In the genomic region with DNA sequence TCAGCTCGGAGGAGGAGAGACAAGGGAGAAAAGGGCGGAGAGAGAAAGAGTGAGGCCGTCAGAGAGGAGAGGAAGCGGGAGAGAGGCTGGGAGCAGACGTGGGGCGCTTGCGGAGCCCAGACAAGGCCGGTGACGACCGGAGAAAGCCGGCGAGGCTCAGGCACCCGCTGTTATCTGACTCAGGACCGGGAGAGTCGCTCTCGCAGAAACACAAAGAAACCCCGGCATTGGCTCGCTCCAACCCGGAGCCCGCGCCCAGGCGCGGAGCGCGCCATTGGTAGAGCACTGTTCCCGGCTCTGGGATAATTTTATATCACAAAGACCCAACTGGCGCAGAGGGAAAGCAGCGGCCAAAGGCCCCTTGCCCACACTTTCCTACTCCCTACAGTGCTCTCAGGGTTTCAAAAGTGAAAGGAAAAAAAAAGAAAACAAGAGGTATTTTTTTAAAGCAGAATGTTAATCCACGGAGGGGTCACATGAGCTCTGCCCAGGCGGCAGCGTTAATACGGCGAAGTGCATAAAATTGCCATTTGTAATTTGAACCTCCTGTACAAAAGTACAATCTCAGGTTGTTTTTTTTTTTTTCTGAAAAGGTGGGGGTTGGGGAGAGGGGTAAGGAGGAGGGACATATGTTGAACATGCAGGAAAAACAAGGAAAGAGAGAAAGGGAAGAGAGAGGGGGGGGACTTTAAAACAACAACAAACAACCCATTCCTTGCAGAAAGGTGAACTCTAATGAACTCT, we compare ENCODE assay signal across 8 mouse cellular contexts. TPM values are rescaled to one million over a fixed set of nuclear protein-coding genes. Genes with fewer than 3 reads are reported as not detected.
DNase-seq lines count a peak whose midpoint lies in the region; ATAC-seq and TF ChIP-seq lines count a peak whose summit lies in the region.

No protein-coding gene starts in this region.

- H3K27ac ChIP-seq in spleen, adult 2 months (ENCODE audit: insufficient read depth, low read length): peak overlapping the region; percentile 81
- peak overlapping the region; percentile 70 to 97 for H3K27ac ChIP-seq in heart, embryonic 14.5 days (replicated peaks in 1 of 2; ENCODE audit: control insufficient read depth in 1 of 2, insufficient read depth in 1 of 2, low read depth in 2 of 2, low read length in 2 of 2)

- no peaks in the 10 kb centered on the region for H3K9me3 ChIP-seq in heart, embryonic 14.5 days (ENCODE audit: control insufficient read depth, low read length)

- TF ChIP-seq POLR2A in spleen, adult 2 months (IDR thresholded peaks at IDR 0.05; ENCODE audit: low read depth, low read length): no peak
- TF ChIP-seq POLR2A in myocyte (IDR thresholded peaks at IDR 0.05; ENCODE audit: insufficient read length, low read depth): peak; percentile 57

- TF ChIP-seq CTCF in spleen, adult 2 months (IDR thresholded peaks at IDR 0.05; ENCODE audit: extremely low read depth, insufficient read depth, insufficient read length, insufficient replicate concordance): no peak

- ATAC-seq in heart, embryonic 14.5 days (ENCODE audit: insufficient number of reproducible peaks, insufficient read depth, low FRiP score, low read depth): no peak

- no peaks in the 10 kb centered on the region for H3K36me3 ChIP-seq in spleen, adult 2 months (ENCODE audit: control insufficient read depth, insufficient read depth, low read length)
- peaks cover 8% of the 10 kb centered on the region; the same call in 1 of the 2 replicates for H3K36me3 ChIP-seq in heart, embryonic 14.5 days (ENCODE audit: control insufficient read depth, insufficient read depth, low read length)
- H3K36me3 ChIP-seq in myocyte (ENCODE audit: control insufficient read depth, insufficient read depth): peaks cover 18% of the 10 kb centered on the region

- peak overlapping the region; percentile 86 for H3K4me2 ChIP-seq in heart, embryonic 14.5 days (ENCODE audit: low read length)
- H3K4me2 ChIP-seq in myocyte (ENCODE audit: low read depth): peak overlapping the region; percentile 76

- H3K9ac ChIP-seq in heart, embryonic 14.5 days (ENCODE audit: low read length): peak overlapping the region; percentile 89

- peak overlapping the region; percentile 97 for H3ac ChIP-seq in myocyte (ENCODE audit: control insufficient read depth, insufficient read length)

- peak; percentile 63 for DNase-seq in adrenal gland, postnatal 10 days
- no peak for DNase-seq in adrenal gland, postnatal 36 days
- DNase-seq in spleen, adult 2 months (ENCODE audit: low read depth in 1 of 2, low spot score in 2 of 2): no peak
- no peak for DNase-seq in spleen, adult 18-20 months
- peak; percentile 71 for DNase-seq in kidney, postnatal 10 days
- no peak for DNase-seq in urinary bladder, postnatal 10 days (ENCODE audit: low spot score)

- H3K4me3 ChIP-seq in spleen, adult 2 months (ENCODE audit: extremely low read depth, insufficient read depth, insufficient read length): peak overlapping the region; percentile 53
- H3K4me3 ChIP-seq in heart, embryonic 14.5 days (ENCODE audit: control insufficient read depth in 1 of 2, insufficient read depth in 1 of 2, low read depth in 1 of 2, low read length in 2 of 2): peak overlapping the region; percentile 73 to 82
- peak overlapping the region; percentile 89 for H3K4me3 ChIP-seq in myocyte

- 4% methylated on average over 33 of the region's 33 CpGs for WGBS in spleen, adult 2 months
- 0% methylated on average over 33 of the region's 33 CpGs for WGBS in heart, embryonic 14.5 days

- peaks cover 16% of the 10 kb centered on the region for H3K27me3 ChIP-seq in spleen, adult 2 months (ENCODE audit: control insufficient read depth, insufficient read depth, low read length)
- peaks cover 53% of the 10 kb centered on the region for H3K27me3 ChIP-seq in heart, embryonic 14.5 days (ENCODE audit: control insufficient read depth, insufficient read depth, low read length)
- H3K27me3 ChIP-seq in myocyte (ENCODE audit: control insufficient read depth, insufficient read depth, insufficient read length): no peaks in the 10 kb centered on the region

- H3K79me2 ChIP-seq in myocyte (ENCODE audit: control insufficient read depth, insufficient read depth): peaks cover 53% of the 10 kb centered on the region

- no peaks in the 10 kb centered on the region for H3K4me1 ChIP-seq in spleen, adult 2 months (ENCODE audit: control insufficient read depth, insufficient read depth, insufficient read length)
- peaks cover 2 to 6% of the 10 kb centered on the region in 2 experiments; a peak in 1 of 4 replicates for H3K4me1 ChIP-seq in heart, embryonic 14.5 days (ENCODE audit: control insufficient read depth in 2 of 2, insufficient read depth in 2 of 2, low read length in 2 of 2)

TF ChIP-seq in myocyte, 11 proteins besides CTCF, POLR2A, EP300 and RAD21:
- peak; percentile 45 for TF ChIP-seq USF1 (IDR thresholded peaks at IDR 0.05; ENCODE audit: low read depth)
- no peak for TF ChIP-seq SRF (IDR thresholded peaks at IDR 0.05; ENCODE audit: control insufficient read depth, insufficient read length, low read depth)
- TF ChIP-seq POLR2AphosphoS2 (IDR thresholded peaks at IDR 0.05; ENCODE audit: insufficient read length, low read depth): peak; percentile 69

RNA-seq across cellular contexts. Expression of gene Nr2f2, which starts 7.5 kb away (rescaled TPM):
- total RNA-seq in adrenal gland, postnatal 10 days (2021): 10 to 100 TPM; 78.3 to 79.6 TPM
- total RNA-seq in adrenal gland, postnatal 36 days (2021): 100 to 1,000 TPM in 1 of 2 experiments, 10 to 100 TPM in 1; 99.5 to 128 TPM
- 84.6 and 134 TPM in 2 replicates for polyA plus RNA-seq in spleen, adult 2 months (2012; rRNA removed)
- 28.3 and 32.5 TPM in 2 replicates for polyA plus RNA-seq in heart, embryonic 14.5 days (2014; fragmentation: Nextera tagmentation; extraction: Ambion mirVana)
- polyA plus RNA-seq in myocyte (2012; fragmentation: generic; extraction: Trizol): 7.0 TPM

Comparison
In these comparisons a context has a peak if more than half of its experiments do, and no peak if none do; other contexts are left out.
1. DNase-seq: peak in adrenal gland, postnatal 10 days (single experiment) and kidney, postnatal 10 days (single experiment); none in adrenal gland, postnatal 36 days (0 of 2), spleen, adult 2 months (0 of 2), spleen, adult 18-20 months (0 of 2) and urinary bladder, postnatal 10 days (single experiment).
2. Peak in every context shown above with its lines, with median percentiles within 50 percentile points of each other: H3K4me3 ChIP-seq.